Mouse (Mus musculus) limb, embryonic 13.5 days (tissue): ENCODE measurements around the gene Auts2. TPM values are rescaled to one million over a fixed set of nuclear protein-coding genes. Genes with fewer than 3 reads are reported as not detected.

Experiments
- ATAC-seq: fragments of 200-750 bp; cut with Nextera tagmentation; 2 replicates; pipeline ENCODE4 v1.8.0; 2017; ENCODE audit warnings: low read depth, moderate number of reproducible peaks, moderate TSS enrichment; ENCODE audit not compliant: low FRiP score
- H3K27ac ChIP-seq: fragments of 300-500 bp; sonication (generic); 2 replicates; pipeline ENCODE4 v1.5.1; 2015; ENCODE audit warnings: inconsistent platforms, mild to moderate bottlenecking, moderate library complexity
- H3K27me3 ChIP-seq: fragments of 300-500 bp; sonication (generic); 2 replicates; pipeline ENCODE4 v1.6.1; 2015; ENCODE audit warnings: mild to moderate bottlenecking, inconsistent platforms
- H3K36me3 ChIP-seq: fragments of 300-500 bp; sonication (generic); 2 replicates; pipeline ENCODE4 v1.6.1; 2015; ENCODE audit warnings: inconsistent platforms, mild to moderate bottlenecking, moderate library complexity
- H3K4me1 ChIP-seq: fragments of 300-500 bp; sonication (generic); 2 replicates; pipeline ENCODE4 v1.6.1; 2015; ENCODE audit warnings: inconsistent platforms
- H3K4me2 ChIP-seq: fragments of 300-500 bp; sonication (generic); replicated peaks from 2 replicates; pipeline ENCODE4 v1.6.1; 2015; ENCODE audit warnings: inconsistent platforms, mild to moderate bottlenecking, moderate library complexity
- H3K4me3 ChIP-seq: fragments of 300-500 bp; sonication (generic); 2 replicates; pipeline ENCODE4 v1.5.1; 2015; ENCODE audit warnings: moderate library complexity, mild to moderate bottlenecking, inconsistent platforms
- H3K9ac ChIP-seq: fragments of 300-500 bp; sonication (generic); 2 replicates; pipeline ENCODE4 v1.6.1; 2015; ENCODE audit warnings: mild to moderate bottlenecking, inconsistent platforms
- H3K9me3 ChIP-seq: fragments of 300-500 bp; sonication (generic); 2 replicates; pipeline ENCODE4 v1.6.1; 2016; ENCODE audit warnings: inconsistent platforms
- WGBS: fragments of 180-500 bp; shearing (Covaris S2); methylation state at CpG from one replicate; pipeline ENCODE4 v1.1.7; 2015; 5-methylcytosine and 5-hydroxymethylcytosine counted together
- polyA plus RNA-seq: library from polyadenylated mRNA; unstranded; fragments of >200 nt; fragmentation: Nextera tagmentation; extraction: Ambion mirVana; gene quantifications from 2 replicates; pipeline ENCODE4 v1.2.1, GENCODE M21; 2015

The Auts2 gene
- polyA plus RNA-seq, 1 experiment from 2014 or later, result 55.1 TPM

GRCm38 (mm10) chr5:132399486-132399885 lies 143.7 kb downstream of the Auts2 start:
- Histone ChIP-seq H3K27me3 (no peaks in the 10 kb centered on the region), H3K4me1 (peaks cover 36% of the 10 kb centered on the region), H3K4me3 (no peak overlapping the region), H3K9me3 (no peaks in the 10 kb centered on the region), H3K27ac (no peak overlapping the region), H3K4me2 (no peak overlapping the region), H3K36me3 (no peaks in the 10 kb centered on the region), H3K9ac (no peak overlapping the region)
- no peak for ATAC-seq
- 48% methylated on average over 4 of the region's 4 CpGs for WGBS

DNA sequence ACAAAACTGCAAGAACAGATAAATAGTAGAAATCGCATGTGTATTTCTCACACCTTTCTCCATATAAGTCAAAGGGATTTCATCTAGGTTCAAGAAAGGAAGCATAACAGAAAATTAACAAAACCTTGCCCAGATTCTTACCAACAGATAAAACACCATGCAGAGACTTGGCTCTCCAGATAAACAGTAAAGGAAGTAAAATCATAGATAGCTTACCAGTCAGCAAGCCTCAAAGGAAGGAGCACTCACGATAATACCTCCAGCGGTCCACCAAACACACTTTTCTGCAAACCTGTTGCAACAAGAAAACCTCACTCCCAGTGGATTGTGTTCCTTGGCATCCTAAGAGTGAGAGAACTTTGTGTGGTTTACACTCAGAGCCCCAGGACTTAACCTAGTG lies 147.2 kb downstream of the Auts2 start:
- Histone ChIP-seq H3K36me3 (no peaks in the 10 kb centered on the region), H3K4me2 (no peak overlapping the region), H3K27me3 (no peaks in the 10 kb centered on the region), H3K9ac (no peak overlapping the region), H3K27ac (no peak overlapping the region), H3K4me1 (peaks cover 26% of the 10 kb centered on the region), H3K4me3 (no peak overlapping the region), H3K9me3 (no peaks in the 10 kb centered on the region)
- no peak for ATAC-seq
- WGBS, result 88% methylated on average over 3 of the region's 3 CpGs

GRCm38 (mm10) chr5:132394800-132395575 lies 148.2 kb downstream of the Auts2 start:
- peaks cover 17% of the 10 kb centered on the region for H3K4me1 ChIP-seq
- WGBS, result 50% methylated on average over 6 of the region's 6 CpGs
- ATAC-seq, result no peak

GRCm38 (mm10) chr5:132391831-132392763 lies 151.0 kb downstream of the Auts2 start:
- H3K4me2 ChIP-seq, result no peak overlapping the region
- H3K9ac ChIP-seq, result no peak overlapping the region
- H3K9me3 ChIP-seq, result no peaks in the 10 kb centered on the region
- no peak overlapping the region for H3K4me3 ChIP-seq
- peaks cover 10% of the 10 kb centered on the region for H3K4me1 ChIP-seq
- no peak overlapping the region for H3K27ac ChIP-seq
- ATAC-seq, result no peak
- no peaks in the 10 kb centered on the region for H3K27me3 ChIP-seq
- WGBS, result 77% methylated on average over 14 of the region's 14 CpGs
- no peaks in the 10 kb centered on the region for H3K36me3 ChIP-seq

More at GRCm38 (mm10) chr5:132394800-132395575, 148.2 kb downstream of the Auts2 start:
- Histone ChIP-seq H3K27ac (no peak overlapping the region), H3K4me2 (no peak overlapping the region), H3K4me3 (no peak overlapping the region), H3K27me3 (no peaks in the 10 kb centered on the region), H3K9ac (no peak overlapping the region), H3K36me3 (no peaks in the 10 kb centered on the region), H3K9me3 (no peaks in the 10 kb centered on the region)

- 90% methylated on average over 5 of the region's 5 CpGs for WGBS
- H3K4me1 ChIP-seq, result peaks cover 15% of the 10 kb centered on the region
- no peaks in the 10 kb centered on the region for H3K36me3 ChIP-seq
- H3K4me2 ChIP-seq, result no peak overlapping the region
- H3K9me3 ChIP-seq, result no peaks in the 10 kb centered on the region
- H3K4me3 ChIP-seq, result no peak overlapping the region
- no peak for ATAC-seq
- no peak overlapping the region for H3K9ac ChIP-seq
- H3K27ac ChIP-seq, result no peak overlapping the region
- no peaks in the 10 kb centered on the region for H3K27me3 ChIP-seq
Measured at GRCm38 (mm10) chr5:132388746-132389145, 154.4 kb downstream of the Auts2 start.

GRCm38 (mm10) chr5:132385244-132385855 lies 157.8 kb downstream of the Auts2 start:
- Histone ChIP-seq H3K9me3 (no peaks in the 10 kb centered on the region), H3K9ac (no peak overlapping the region), H3K4me2 (no peak overlapping the region), H3K27me3 (no peaks in the 10 kb centered on the region), H3K27ac (no peak overlapping the region), H3K36me3 (no peaks in the 10 kb centered on the region), H3K4me1 (peaks cover 30% of the 10 kb centered on the region), H3K4me3 (no peak overlapping the region)
- 46% methylated on average over 4 of the region's 4 CpGs for WGBS
- no peak for ATAC-seq

DNA sequence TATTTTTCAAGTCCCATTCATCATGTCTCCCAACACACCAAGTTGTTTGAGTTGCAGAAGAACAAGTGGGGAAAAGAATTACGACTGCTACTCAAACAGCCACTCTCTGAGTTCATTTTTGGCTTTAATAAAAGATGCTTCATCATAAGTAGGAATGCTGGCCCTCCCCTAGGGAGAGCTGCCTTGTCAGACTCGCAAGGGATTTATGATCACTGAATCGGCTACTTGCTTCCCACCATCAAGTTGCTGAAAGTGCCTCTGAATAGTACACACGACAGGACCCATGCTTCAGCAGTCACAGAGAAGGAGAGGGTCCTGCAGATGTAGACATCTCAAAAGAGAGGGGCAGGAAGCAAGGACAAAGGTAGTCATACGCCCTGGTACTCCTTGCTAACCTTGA lies 162.9 kb downstream of the Auts2 start:
- 50% methylated on average over 5 of the region's 5 CpGs for WGBS
- Histone ChIP-seq H3K4me2 (no peak overlapping the region), H3K9me3 (no peaks in the 10 kb centered on the region), H3K27me3 (no peaks in the 10 kb centered on the region), H3K9ac (no peak overlapping the region), H3K4me3 (no peak overlapping the region), H3K4me1 (peaks cover 32% of the 10 kb centered on the region), H3K36me3 (no peaks in the 10 kb centered on the region), H3K27ac (no peak overlapping the region)
- ATAC-seq, result no peak

DNA sequence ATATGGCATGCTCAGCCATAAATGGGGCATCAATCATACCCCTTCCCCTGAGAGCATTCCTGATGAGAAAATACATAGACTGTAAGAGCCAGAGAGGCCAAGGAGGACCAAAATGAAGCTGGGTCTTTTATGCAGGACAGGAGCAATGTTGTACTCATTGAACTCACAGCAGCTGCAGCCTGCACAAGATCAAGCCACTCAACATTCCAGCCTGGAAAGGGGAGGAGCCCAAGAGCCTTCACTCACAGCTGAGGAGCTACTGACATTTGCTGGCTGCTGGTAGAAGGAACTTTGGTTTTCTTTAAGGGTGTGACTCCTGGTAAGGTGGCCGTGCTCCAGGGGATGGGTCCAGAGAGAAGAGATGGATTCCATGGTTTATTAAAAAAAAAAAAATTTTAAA lies 164.2 kb downstream of the Auts2 start:
- Histone ChIP-seq H3K27ac (no peak overlapping the region), H3K4me3 (no peak overlapping the region), H3K4me2 (no peak overlapping the region), H3K36me3 (no peaks in the 10 kb centered on the region), H3K9me3 (no peaks in the 10 kb centered on the region), H3K4me1 (peaks cover 27% of the 10 kb centered on the region), H3K9ac (no peak overlapping the region), H3K27me3 (no peaks in the 10 kb centered on the region)
- WGBS, result 59% methylated on average over 1 of the region's 1 CpGs
- ATAC-seq, result no peak

- H3K4me3 ChIP-seq, result no peak overlapping the region
- H3K9ac ChIP-seq, result no peak overlapping the region
- no peak for ATAC-seq
- no peak overlapping the region for H3K27ac ChIP-seq
- H3K27me3 ChIP-seq, result no peaks in the 10 kb centered on the region
- no peaks in the 10 kb centered on the region for H3K36me3 ChIP-seq
- 81% methylated on average over 1 of the region's 1 CpGs for WGBS
- no peak overlapping the region for H3K4me2 ChIP-seq
- H3K4me1 ChIP-seq, result peaks cover 20% of the 10 kb centered on the region
- no peaks in the 10 kb centered on the region for H3K9me3 ChIP-seq
Measured at GRCm38 (mm10) chr5:132375130-132375529, 168.0 kb downstream of the Auts2 start.

- Histone ChIP-seq H3K9ac (no peak overlapping the region), H3K4me1 (peaks cover 28% of the 10 kb centered on the region), H3K4me2 (no peak overlapping the region), H3K27me3 (no peaks in the 10 kb centered on the region), H3K9me3 (no peaks in the 10 kb centered on the region), H3K36me3 (no peaks in the 10 kb centered on the region), H3K27ac (no peak overlapping the region), H3K4me3 (no peak overlapping the region)
- no peak for ATAC-seq
- WGBS, result 75% methylated on average over 4 of the region's 4 CpGs
Measured at GRCm38 (mm10) chr5:132373471-132374075, 169.6 kb downstream of the Auts2 start.

GRCm38 (mm10) chr5:132372605-132373004 lies 170.5 kb downstream of the Auts2 start:
- no peaks in the 10 kb centered on the region for H3K36me3 ChIP-seq
- H3K4me3 ChIP-seq, result no peak overlapping the region
- no peak overlapping the region for H3K4me2 ChIP-seq
- H3K27me3 ChIP-seq, result no peaks in the 10 kb centered on the region
- H3K27ac ChIP-seq, result no peak overlapping the region
- H3K9ac ChIP-seq, result no peak overlapping the region
- no peak for ATAC-seq
- peaks cover 35% of the 10 kb centered on the region for H3K4me1 ChIP-seq
- 58% methylated on average over 2 of the region's 2 CpGs for WGBS
- H3K9me3 ChIP-seq, result no peaks in the 10 kb centered on the region
